Mouse (Mus musculus): ENCODE measurements around the gene Cmtr2. TPM values are rescaled to one million over a fixed set of nuclear protein-coding genes. Genes with fewer than 3 reads are reported as not detected.

Cmtr2 gene
- total RNA-seq (2014; rRNA removed) (21.9 and 24.9 TPM in 2 replicates), polyA plus RNA-seq (2015; fragmentation: Nextera tagmentation; extraction: Ambion mirVana) (9.1 and 9.3 TPM in 2 replicates)

DNA sequence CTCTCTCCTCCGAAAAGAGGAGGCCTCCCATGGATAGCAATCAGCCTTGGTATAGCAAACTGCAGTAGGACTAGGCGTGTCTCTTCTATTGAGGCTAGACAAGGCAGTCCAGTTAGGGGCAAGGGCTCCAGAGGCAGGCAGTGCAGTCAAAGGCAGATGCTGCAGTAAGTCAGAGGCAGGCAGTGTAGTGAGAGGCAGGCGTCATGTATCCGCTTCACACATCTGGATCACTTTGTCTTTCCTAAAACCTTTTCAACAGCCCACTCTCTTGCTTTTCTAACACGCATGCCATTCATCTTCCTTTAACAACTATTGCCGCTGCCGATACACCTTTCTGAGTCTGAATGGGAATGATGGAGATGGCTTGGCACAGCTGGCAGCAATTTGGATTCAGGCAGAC, at the start of gene Cmtr2:
Cmtr2 (plus strand) TSS at position 301 of the 400 bp plus-strand sequence.
- Histone ChIP-seq H3K4me3 (ENCODE audit: low read depth, low read length) (no peak within 1 kb of the TSS), H3K4me2 (ENCODE audit: low read depth) (no peak within 1 kb of the TSS), H3K4me1 (ENCODE audit: insufficient read depth) (peaks cover 9% of the 10 kb centered on the region; the same call in 1 of the 2 replicates), H3K9ac (no peak within 1 kb of the TSS), H3K36me3 (ENCODE audit: insufficient read depth) (no peaks in the 10 kb centered on the region; the same call in 1 of the 2 replicates), H3K9me3 (ENCODE audit: low read length) (no peaks in the 10 kb centered on the region), H3K27me3 (ENCODE audit: insufficient read depth, low read length) (no peaks in the 10 kb centered on the region), H3K27ac (ENCODE audit: low read depth, low read length) (no peak within 1 kb of the TSS)
- ATAC-seq (no peak), DNase-seq (no peak)
- 72% methylated on average over 7 of the region's 7 CpGs for WGBS
- TF ChIP-seq CTCF (IDR thresholded peaks at IDR 0.05; ENCODE audit: low read depth), result no peak

DNA sequence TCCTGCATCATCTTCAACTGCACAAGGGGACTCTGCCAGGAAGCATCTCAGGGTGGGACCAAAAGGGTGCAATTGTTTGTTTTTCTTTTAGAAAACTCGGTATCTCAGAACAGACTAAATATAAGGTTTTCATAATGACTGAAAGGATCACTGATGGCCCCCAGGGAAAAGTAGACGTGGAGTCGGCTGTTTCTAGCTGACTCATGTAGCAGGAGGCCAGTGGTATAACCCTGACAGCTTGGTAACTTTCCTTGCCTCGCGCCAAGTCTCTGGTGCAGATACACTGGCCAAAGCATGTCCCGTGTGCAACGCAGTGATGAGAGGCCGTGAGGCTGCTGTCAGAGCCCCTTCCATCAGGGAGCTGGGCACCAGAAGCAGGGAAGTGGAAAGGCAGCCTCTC, 49.2 kb upstream of the Cmtr2 start:
- 0 out of 2 replicates have a peak, but pooled peaks cover 4% of the 10 kb centered on the region for H3K27me3 ChIP-seq (ENCODE audit: insufficient read depth, low read length)
- 75% methylated on average over 8 of the region's 8 CpGs for WGBS
- H3K4me3 ChIP-seq (ENCODE audit: low read depth, low read length), result no peak overlapping the region
- H3K4me2 ChIP-seq (ENCODE audit: low read depth), result no peak overlapping the region
- H3K27ac ChIP-seq (ENCODE audit: low read depth, low read length), result no peak overlapping the region
- H3K9me3 ChIP-seq (ENCODE audit: low read length), result no peaks in the 10 kb centered on the region
- ATAC-seq (no peak), DNase-seq (no peak)
- TF ChIP-seq CTCF (IDR thresholded peaks at IDR 0.05; ENCODE audit: low read depth), result no peak
- H3K9ac ChIP-seq, result no peak overlapping the region
- H3K36me3 ChIP-seq (ENCODE audit: insufficient read depth), result no peaks in the 10 kb centered on the region
- no peaks in the 10 kb centered on the region for H3K4me1 ChIP-seq (ENCODE audit: insufficient read depth)

- under 1% methylated on average over 28 of the region's 33 CpGs for WGBS
- ATAC-seq, result peak; percentile 98
- 0 out of 2 replicates have a peak, but pooled peaks cover 4% of the 10 kb centered on the region for H3K27me3 ChIP-seq (ENCODE audit: insufficient read depth, low read length)
- H3K27ac ChIP-seq (ENCODE audit: low read depth, low read length), result no peak within 1 kb of the TSS
- no peaks in the 10 kb centered on the region for H3K36me3 ChIP-seq (ENCODE audit: insufficient read depth)
- H3K9me3 ChIP-seq (ENCODE audit: low read length), result no peaks in the 10 kb centered on the region
- no peaks in the 10 kb centered on the region for H3K4me1 ChIP-seq (ENCODE audit: insufficient read depth)
- H3K4me2 ChIP-seq (ENCODE audit: low read depth), result peak within 1 kb of the TSS; percentile 57
- H3K9ac ChIP-seq, result peak within 1 kb of the TSS; percentile 47
- peak within 1 kb of the TSS; percentile 32 for H3K4me3 ChIP-seq (ENCODE audit: low read depth, low read length)
- peak; percentile 97 for TF ChIP-seq CTCF (IDR thresholded peaks at IDR 0.05; ENCODE audit: low read depth)
- peak; percentile 92 for DNase-seq
Observed at GRCm38 (mm10) chr8:110168046-110168445, 47.4 kb upstream of the Cmtr2 start, which contains the start of gene Calb2. Gene Calb2 (minus strand): TSS chr8:110168210.

DNA sequence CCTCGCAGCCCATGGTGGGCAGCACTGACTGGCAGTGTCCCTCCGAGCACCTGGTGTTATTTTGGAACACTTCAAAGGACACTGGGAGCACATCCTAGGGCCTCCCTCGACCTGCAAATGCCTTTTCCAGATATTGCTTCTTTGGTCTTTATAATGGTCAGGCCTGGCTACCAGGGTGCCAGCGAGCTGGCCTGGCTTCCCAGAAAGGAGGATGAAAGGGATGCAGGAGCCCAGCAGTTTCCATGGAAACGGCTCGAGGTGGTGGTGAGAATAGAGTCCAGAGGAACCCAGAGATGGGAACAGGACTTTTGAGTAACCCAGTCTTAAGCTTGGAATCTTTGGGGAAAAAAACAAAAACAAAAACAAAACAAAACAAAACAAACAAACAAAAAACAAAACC, 43.3 kb upstream of the Cmtr2 start:
- no peak overlapping the region for H3K4me3 ChIP-seq (ENCODE audit: low read depth, low read length)
- H3K27ac ChIP-seq (ENCODE audit: low read depth, low read length), result no peak overlapping the region
- no peak overlapping the region for H3K4me2 ChIP-seq (ENCODE audit: low read depth)
- no peak overlapping the region for H3K9ac ChIP-seq
- no peaks in the 10 kb centered on the region for H3K36me3 ChIP-seq (ENCODE audit: insufficient read depth)
- ATAC-seq, result no peak
- H3K4me1 ChIP-seq (ENCODE audit: insufficient read depth), result no peaks in the 10 kb centered on the region
- H3K27me3 ChIP-seq (ENCODE audit: insufficient read depth, low read length), result 0 out of 2 replicates have a peak, but pooled peaks cover 4% of the 10 kb centered on the region
- TF ChIP-seq CTCF (IDR thresholded peaks at IDR 0.05; ENCODE audit: low read depth), result no peak
- DNase-seq, result peak; percentile 28
- no peaks in the 10 kb centered on the region for H3K9me3 ChIP-seq (ENCODE audit: low read length)
- WGBS, result 39% methylated on average over 6 of the region's 6 CpGs

GRCm38 (mm10) chr8:110174826-110175225, 40.6 kb upstream of the Cmtr2 start:
- Histone ChIP-seq H3K4me3 (ENCODE audit: low read depth, low read length) (no peak overlapping the region), H3K4me2 (ENCODE audit: low read depth) (no peak overlapping the region), H3K9me3 (ENCODE audit: low read length) (no peaks in the 10 kb centered on the region), H3K27me3 (ENCODE audit: insufficient read depth, low read length) (no peaks in the 10 kb centered on the region), H3K9ac (no peak overlapping the region), H3K36me3 (ENCODE audit: insufficient read depth) (no peaks in the 10 kb centered on the region), H3K4me1 (ENCODE audit: insufficient read depth) (0 out of 2 replicates have a peak, but pooled peaks cover 7% of the 10 kb centered on the region), H3K27ac (ENCODE audit: low read depth, low read length) (no peak overlapping the region)
- TF ChIP-seq CTCF (IDR thresholded peaks at IDR 0.05; ENCODE audit: low read depth), result no peak
- 89% methylated on average over 4 of the region's 4 CpGs for WGBS
- no peak for ATAC-seq
- DNase-seq, result no peak

DNA sequence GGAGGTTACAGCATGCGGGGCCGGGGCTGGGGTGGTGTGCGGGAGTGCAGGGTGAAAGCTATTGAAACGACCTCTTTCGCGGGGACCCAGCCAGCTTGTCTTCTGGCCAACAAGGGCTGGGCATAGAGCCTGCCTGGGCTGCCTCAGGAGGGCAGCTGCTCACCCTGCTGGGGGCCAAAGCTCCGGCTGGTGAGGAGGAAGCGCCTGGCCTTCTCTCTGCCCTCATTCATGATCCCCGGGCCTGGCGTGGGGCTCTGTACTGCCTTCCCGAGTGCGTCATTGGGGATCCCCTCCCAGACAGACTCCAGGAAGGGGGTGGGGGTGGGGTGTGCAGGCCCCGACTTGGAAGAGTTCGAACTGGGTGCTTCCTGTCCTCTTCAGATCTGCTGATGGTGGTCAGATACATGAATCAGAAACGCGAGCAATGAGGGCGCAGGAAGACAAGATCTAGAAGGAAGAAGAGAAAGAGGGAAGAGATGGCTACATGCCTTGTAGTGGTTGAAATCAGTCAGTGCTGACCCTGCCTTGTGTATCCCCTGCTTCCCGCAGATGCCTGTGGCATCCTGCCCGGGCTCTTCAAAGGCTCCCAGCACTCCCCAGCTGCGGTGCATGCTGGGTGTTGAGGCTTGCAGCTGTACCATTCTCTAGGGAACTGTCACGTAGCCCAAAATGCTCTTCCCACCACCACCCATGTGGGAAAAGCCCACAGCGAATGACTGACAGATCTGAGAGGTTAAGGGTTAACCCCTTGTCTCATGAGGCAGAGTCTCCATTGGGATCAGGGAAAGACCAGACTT, 37.9 kb upstream of the Cmtr2 start:
- H3K4me1 ChIP-seq (ENCODE audit: insufficient read depth), result peaks cover 7% of the 10 kb centered on the region; the same call in 1 of the 2 replicates
- H3K4me3 ChIP-seq (ENCODE audit: low read depth, low read length), result no peak overlapping the region
- TF ChIP-seq CTCF (IDR thresholded peaks at IDR 0.05; ENCODE audit: low read depth), result no peak
- peak overlapping the region; percentile 17 for H3K4me2 ChIP-seq (ENCODE audit: low read depth)
- H3K36me3 ChIP-seq (ENCODE audit: insufficient read depth), result no peaks in the 10 kb centered on the region
- peak; percentile 90 for ATAC-seq
- no peaks in the 10 kb centered on the region for H3K27me3 ChIP-seq (ENCODE audit: insufficient read depth, low read length)
- no peaks in the 10 kb centered on the region for H3K9me3 ChIP-seq (ENCODE audit: low read length)
- 19% methylated on average over 22 of the region's 22 CpGs for WGBS
- DNase-seq, result peak; percentile 70
- H3K27ac ChIP-seq (ENCODE audit: low read depth, low read length), result peak overlapping the region; percentile 70; the same call in 1 of the 2 replicates
- H3K9ac ChIP-seq, result no peak overlapping the region; the same call in 1 of the 2 replicates

All from forebrain, postnatal 0 days (tissue).